Mouse (Mus musculus) C2C12 (cell line): ENCODE measurements around the gene Fhit. TPM values are rescaled to one million over a fixed set of nuclear protein-coding genes. Genes with fewer than 3 reads are reported as not detected.

Source experiments
- H3K27me3 ChIP-seq: one replicate; pipeline ENCODE4 v1.6.1; 2011; ENCODE audit not compliant: control insufficient read depth, insufficient read depth, insufficient read length
- H3K36me3 ChIP-seq: one replicate; pipeline ENCODE4 v1.6.1; 2011; ENCODE audit not compliant: control insufficient read depth, insufficient read depth
- H3K4me3 ChIP-seq: one replicate; pipeline ENCODE4 v1.5.1; 2011; ENCODE audit warnings: mild to moderate bottlenecking, control low read depth; ENCODE audit not compliant: poor library complexity, insufficient read depth, severe bottlenecking
- H3K79me2 ChIP-seq: one replicate; pipeline ENCODE4 v1.6.1; 2011; ENCODE audit not compliant: control insufficient read depth, insufficient read depth
- H3K79me3 ChIP-seq: one replicate; pipeline ENCODE4 v1.6.1; 2011; ENCODE audit warnings: low read depth, control low read depth
- H3ac ChIP-seq: one replicate; pipeline ENCODE3; 2011; ENCODE audit warnings: low read depth; ENCODE audit not compliant: control insufficient read depth, insufficient read length
- CEBPB ChIP-seq: IDR thresholded peaks from one replicate; pipeline ENCODE4 v1.6.1; 2011; ENCODE audit warnings: low read depth, mild to moderate bottlenecking, control low read depth, moderate library complexity
- CTCF ChIP-seq: IDR thresholded peaks from one replicate; pipeline ENCODE4 v1.5.1; 2011; ENCODE audit not compliant: control insufficient read depth, insufficient read depth, insufficient read length
- FOSL1 ChIP-seq: IDR thresholded peaks from one replicate; pipeline ENCODE4 v1.8.0; 2011; ENCODE audit warnings: mild to moderate bottlenecking, low read length; ENCODE audit not compliant: poor library complexity, insufficient read depth, severe bottlenecking
- MAX ChIP-seq: IDR thresholded peaks from one replicate; pipeline ENCODE4 v1.6.1; 2011; ENCODE audit warnings: mild to moderate bottlenecking, control low read depth
- MYOD1 ChIP-seq: IDR thresholded peaks from one replicate; pipeline ENCODE4 v1.6.1; 2011; ENCODE audit warnings: low read depth; ENCODE audit not compliant: control insufficient read depth, insufficient read length
- MYOG ChIP-seq: IDR thresholded peaks from one replicate; pipeline ENCODE4 v1.6.1; 2011; ENCODE audit not compliant: control insufficient read depth, insufficient read length; ENCODE audit errors: extremely low read depth
- USF1 ChIP-seq: IDR thresholded peaks from one replicate; pipeline ENCODE4 v1.6.1; 2011; ENCODE audit warnings: low read depth, mild to moderate bottlenecking, control low read depth, moderate library complexity
- polyA plus RNA-seq: library from polyadenylated mRNA; unstranded; fragments of >200 nt; fragmentation: generic; extraction: Trizol; gene quantifications from one replicate; pipeline ENCODE4 v1.2.1, GENCODE M21; 2012; ENCODE audit warnings: missing spikeins

Fhit gene
- polyA plus RNA-seq, 1 experiment: not detected

DNA sequence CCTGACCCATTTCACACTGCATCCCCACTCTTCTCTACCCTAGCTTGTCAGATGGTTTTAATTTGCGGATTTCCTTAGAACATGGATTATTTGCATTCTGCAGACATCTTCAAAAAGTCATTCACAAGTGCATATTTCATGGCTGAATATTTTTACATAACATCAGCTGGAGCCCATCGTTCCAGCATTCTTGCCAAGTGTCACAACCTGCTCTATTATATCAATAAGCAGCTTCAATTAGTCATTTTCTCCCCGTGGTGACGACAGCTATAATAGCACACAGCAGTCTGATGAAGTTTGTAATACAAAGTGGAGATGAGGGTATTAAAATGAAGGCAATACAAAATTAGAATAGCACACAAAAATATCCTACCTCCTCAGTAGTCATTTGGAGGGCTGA lies 337.0 kb downstream of the Fhit start:
- Histone ChIP-seq H3K4me3 (no peak overlapping the region), H3K79me3 (no peaks in the 10 kb centered on the region), H3K79me2 (no peaks in the 10 kb centered on the region), H3ac (no peak overlapping the region), H3K27me3 (no peaks in the 10 kb centered on the region), H3K36me3 (no peaks in the 10 kb centered on the region)
- TF ChIP-seq USF1: no peak

DNA sequence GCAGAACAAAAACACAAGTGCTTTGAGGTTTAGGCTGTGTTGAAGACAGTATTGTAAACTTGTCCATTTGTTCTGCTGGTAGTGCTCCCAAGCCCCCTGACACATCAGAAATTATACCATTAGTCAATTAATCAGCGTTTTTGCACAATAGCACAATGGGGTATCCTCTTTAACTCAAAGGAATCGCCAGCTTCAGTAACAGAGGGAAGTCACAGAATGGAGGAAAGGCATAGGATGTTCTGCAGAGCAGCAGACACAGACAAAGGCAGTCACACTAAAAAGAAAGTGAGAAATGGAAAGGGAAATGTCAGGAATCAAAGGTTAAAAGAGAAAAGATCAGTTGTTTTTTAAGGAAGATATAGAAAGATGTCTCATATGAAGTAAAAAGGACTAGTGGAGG lies 348.3 kb downstream of the Fhit start:
- Histone ChIP-seq H3ac (no peak overlapping the region), H3K27me3 (no peaks in the 10 kb centered on the region), H3K79me3 (no peaks in the 10 kb centered on the region), H3K4me3 (no peak overlapping the region), H3K79me2 (no peaks in the 10 kb centered on the region), H3K36me3 (no peaks in the 10 kb centered on the region)
- TF ChIP-seq MYOD1 (no peak), USF1 (no peak), CEBPB (no peak), FOSL1 (no peak), MAX (no peak), MYOG (no peak), CTCF (no peak)

DNA sequence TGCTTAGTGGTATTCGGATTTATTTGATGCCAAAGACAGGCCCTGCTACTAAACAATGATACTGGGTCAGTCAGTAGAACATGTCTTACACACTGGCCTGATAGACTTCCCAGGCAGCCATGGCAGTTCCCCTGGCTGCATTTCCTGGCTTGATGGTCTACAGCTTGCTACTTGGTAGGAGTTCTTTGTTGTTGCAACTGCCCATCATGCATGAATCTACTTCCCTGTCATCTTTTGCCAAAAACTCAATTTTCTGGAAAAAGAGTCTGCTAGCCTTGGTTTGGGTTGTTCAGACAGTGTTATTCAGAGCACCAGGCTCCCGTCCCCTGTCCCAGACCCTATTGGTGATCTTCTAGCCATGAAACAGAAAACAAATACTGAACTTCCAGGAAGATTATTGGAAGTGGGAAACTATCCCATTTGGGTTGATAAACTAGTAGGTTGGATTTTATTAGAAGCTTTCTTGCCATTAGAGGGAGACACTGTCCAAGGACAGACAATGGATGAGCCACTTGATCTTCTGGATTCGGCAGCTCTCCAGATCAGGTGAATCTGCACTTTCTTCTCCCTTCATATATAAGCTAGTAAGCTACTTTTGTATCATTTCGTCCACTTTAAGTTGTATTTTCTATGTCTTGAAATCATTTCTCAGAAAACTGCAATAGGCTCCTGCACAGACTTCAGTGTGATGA lies 363.2 kb downstream of the Fhit start:
- Histone ChIP-seq H3K4me3 (no peak overlapping the region), H3K36me3 (no peaks in the 10 kb centered on the region), H3K79me3 (no peaks in the 10 kb centered on the region), H3K27me3 (no peaks in the 10 kb centered on the region), H3K79me2 (no peaks in the 10 kb centered on the region), H3ac (no peak overlapping the region)
- TF ChIP-seq MAX (no peak), CTCF (no peak), CEBPB (no peak), USF1 (no peak), MYOD1 (no peak), FOSL1 (no peak), MYOG (no peak)

DNA sequence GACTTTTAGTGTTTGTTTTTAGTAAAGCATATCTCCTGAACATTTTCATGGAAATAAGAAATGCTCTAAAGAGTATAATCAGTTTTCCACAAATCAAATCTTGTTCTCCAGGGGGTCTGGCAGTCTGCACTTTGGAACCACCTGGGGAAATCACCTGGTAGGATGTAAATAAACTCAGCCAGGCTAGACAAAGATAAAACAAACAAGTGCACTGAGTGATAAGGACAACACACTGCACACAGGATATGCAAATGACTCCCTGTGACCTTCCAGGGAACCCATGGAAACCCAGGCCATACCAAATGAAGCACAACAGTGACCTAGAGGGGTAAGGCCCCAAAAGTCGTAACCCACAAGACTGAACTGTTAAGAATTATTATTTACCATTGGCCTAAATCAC lies 364.2 kb downstream of the Fhit start:
- no peak for TF ChIP-seq MAX
- no peak for TF ChIP-seq MYOG
- TF ChIP-seq CEBPB: no peak
- TF ChIP-seq USF1: no peak
- no peak for TF ChIP-seq FOSL1
- TF ChIP-seq MYOD1: no peak
- no peak for TF ChIP-seq CTCF
- Histone ChIP-seq H3ac (no peak overlapping the region), H3K4me3 (no peak overlapping the region), H3K79me2 (no peaks in the 10 kb centered on the region), H3K36me3 (no peaks in the 10 kb centered on the region), H3K27me3 (no peaks in the 10 kb centered on the region), H3K79me3 (no peaks in the 10 kb centered on the region)

- no peaks in the 10 kb centered on the region for H3K79me2 ChIP-seq
- H3K4me3 ChIP-seq: no peak overlapping the region
- no peaks in the 10 kb centered on the region for H3K27me3 ChIP-seq
- no peaks in the 10 kb centered on the region for H3K79me3 ChIP-seq
- TF ChIP-seq CTCF: no peak
- TF ChIP-seq USF1: no peak
- no peak for TF ChIP-seq FOSL1
- no peak for TF ChIP-seq CEBPB
- TF ChIP-seq MYOD1: no peak
- no peak for TF ChIP-seq MYOG
- no peak for TF ChIP-seq MAX
- no peak overlapping the region for H3ac ChIP-seq
- no peaks in the 10 kb centered on the region for H3K36me3 ChIP-seq
These were observed 366.2 kb downstream of the Fhit start for GRCm38 (mm10) chr14:10795498-10796075.

DNA sequence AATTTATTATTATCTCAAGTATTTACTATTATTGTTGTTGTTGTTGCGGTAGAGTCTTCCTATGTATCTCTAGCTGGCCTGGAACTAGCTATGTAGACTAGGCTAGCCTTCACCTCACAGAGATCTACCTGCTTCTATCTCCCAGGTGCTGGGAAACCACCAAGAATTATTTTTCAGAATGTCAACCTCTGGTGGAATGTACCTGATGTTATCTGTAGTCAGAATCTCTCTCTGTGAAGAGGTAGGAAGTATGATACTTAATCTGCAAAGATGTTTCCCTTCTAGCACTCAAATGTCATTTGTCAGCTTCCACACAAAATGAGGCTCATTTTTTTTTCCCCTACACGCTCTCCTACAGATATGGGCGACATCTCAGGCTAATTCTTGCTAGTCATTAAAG lies 377.9 kb downstream of the Fhit start:
- no peak overlapping the region for H3K4me3 ChIP-seq
- no peak overlapping the region for H3ac ChIP-seq
- no peaks in the 10 kb centered on the region for H3K36me3 ChIP-seq
- H3K27me3 ChIP-seq: no peaks in the 10 kb centered on the region
- no peak for TF ChIP-seq FOSL1
- no peak for TF ChIP-seq USF1
- no peak for TF ChIP-seq MYOD1
- TF ChIP-seq CTCF: no peak
- no peak for TF ChIP-seq MAX
- TF ChIP-seq CEBPB: no peak
- no peak for TF ChIP-seq MYOG
- H3K79me3 ChIP-seq: no peaks in the 10 kb centered on the region
- H3K79me2 ChIP-seq: no peaks in the 10 kb centered on the region
